Mouse (Mus musculus): ENCODE measurements around the gene Pacs2.

- TF ChIP-seq CTCF (IDR thresholded peaks at IDR 0.05; ENCODE audit: insufficient read depth, low read length) (no peak), POLR2A (IDR thresholded peaks at IDR 0.05; ENCODE audit: borderline replicate concordance, extremely low read depth, low read depth, low read length) (no peak)
Observed at GRCm38 (mm10) chr12:113114141-113114540, 99.8 kb downstream of the Pacs2 start.
